Mouse (Mus musculus): ENCODE data around the gene Shb.

Gene Shb

DNA sequence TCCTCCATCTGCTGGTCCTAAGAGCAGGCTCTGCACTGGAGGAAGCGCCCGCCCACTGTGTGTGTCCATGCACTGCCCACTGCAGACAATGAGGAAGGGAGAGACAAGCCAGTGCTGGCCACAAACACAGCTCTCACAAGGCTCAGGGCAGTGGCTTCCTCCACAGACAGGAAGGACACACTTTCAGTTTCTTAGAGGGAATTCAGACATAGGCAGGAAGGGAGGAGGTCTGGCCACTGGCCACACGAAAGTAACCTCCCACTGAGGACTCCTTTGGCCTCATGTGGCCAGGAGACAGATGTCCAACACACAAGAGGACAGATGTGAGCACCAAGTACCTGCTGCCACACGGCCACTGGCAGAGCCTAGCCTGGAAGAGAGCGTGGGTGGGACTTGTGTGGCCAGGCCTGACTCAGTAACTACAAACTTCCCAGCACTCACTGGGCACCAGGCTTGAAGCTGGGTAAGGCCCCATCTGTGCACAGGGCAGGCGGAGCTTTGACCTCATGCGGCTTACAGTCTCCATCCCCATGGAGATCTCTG is 79.6 kb downstream of the Shb start:
- no peak for DNase-seq (ENCODE audit: low spot score)

- no peak for DNase-seq (ENCODE audit: low spot score)
Observed at GRCm38 (mm10) chr4:45449012-45449411, 83.3 kb downstream of the Shb start.

DNA sequence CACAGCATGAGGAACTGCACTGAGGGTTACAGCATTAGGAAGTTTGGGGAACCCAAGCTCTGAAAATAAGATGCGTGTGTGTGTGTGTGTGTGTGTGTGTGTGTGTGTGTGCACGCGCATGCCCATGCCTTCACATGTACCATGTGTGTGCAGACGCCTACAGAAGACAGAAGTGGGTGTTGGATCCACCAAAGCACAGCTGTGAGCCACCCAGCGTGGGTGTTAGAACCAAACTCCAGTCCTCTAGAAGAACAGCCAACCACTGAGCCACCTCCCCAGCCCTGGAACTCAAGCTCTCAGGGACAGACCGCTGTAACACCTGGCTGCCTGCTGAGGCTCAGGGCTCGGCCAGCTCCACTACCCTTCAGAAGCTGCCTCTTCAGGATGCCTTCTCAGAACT is 83.8 kb downstream of the Shb start:
- DNase-seq (ENCODE audit: low spot score): no peak

DNA sequence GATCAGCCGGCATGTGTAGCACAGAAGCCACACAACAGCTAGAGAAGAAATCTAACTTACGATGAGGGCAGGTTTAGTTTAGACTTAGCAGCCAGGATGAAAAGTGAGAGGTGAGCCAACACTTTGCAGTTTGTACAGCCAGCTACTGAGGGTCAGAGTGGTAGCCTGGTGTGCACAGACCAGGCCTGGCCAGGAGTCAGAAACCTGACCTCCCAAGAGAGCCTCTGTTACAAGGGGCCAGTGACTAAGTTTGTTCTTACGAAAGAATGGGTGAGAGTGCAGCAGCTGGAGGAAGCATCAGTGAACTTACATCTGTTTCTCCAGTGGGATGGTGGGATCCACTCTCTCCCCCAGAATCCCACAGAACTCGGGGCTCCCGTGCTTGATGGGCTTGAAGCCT is 85.1 kb downstream of the Shb start:
- DNase-seq (ENCODE audit: low spot score): no peak

DNA sequence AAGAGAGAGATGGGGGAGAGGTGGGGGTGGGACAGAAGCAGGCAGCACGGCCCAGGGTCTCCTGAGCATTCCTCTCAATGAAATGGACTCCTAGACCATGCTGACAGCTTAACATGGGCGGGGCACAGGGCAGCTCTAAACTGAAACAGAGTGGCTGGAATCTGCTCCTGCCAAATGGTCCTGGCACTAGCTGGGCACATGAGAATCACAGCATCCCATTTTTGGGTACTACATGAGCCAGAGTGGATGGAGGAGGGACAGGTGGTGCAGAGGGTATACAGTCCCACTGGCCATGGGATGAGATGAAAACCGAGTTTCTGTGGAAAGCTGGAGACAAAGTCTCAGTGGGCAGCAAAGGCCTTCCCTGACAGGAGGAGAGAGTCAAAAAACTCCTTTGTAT is 87.0 kb downstream of the Shb start:
- DNase-seq (ENCODE audit: low spot score): no peak

DNA sequence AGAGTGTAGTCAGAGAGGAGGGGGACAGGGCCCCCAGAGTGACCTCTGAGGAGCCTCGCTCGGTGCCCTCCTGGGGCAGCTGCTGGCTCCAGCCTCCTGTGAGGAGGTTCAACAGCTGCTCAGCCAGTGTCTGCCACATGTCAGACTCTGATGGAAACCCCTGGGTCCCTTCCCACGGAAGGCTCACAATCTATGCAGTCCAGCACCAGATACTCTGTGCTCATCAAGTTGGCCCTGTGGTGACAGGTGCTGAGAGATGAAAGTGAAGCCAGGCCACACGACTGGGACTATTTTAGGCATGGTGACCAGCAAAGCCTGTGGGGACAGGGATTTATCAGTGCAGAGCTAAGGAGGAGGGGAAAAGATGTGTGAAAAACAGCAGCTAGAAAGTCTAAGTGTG is 87.5 kb downstream of the Shb start:
- DNase-seq (ENCODE audit: low spot score): no peak

DNA sequence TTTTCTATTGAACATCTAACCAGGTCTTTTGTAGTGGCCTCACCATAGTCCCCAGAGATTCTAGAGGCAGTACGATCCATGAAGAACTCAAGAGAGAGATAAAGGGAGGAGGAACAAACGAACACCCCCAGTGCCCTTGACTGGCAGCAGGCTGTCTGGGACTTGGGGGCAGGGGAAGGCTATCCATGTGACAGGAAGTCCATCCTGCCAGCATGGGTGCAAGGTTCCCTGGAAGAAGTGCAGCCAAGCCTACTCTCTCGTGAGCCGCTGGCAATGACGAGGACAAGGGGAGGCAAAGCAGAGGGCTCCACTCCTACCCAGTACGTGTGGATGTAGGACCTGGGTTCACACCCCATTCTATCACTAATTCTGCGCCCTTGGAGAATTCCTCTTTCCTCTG is 88.6 kb downstream of the Shb start:
- DNase-seq (ENCODE audit: low spot score): no peak

GRCm38 (mm10) chr4:45442237-45442636 is 90.0 kb downstream of the Shb start:
- no peak for DNase-seq (ENCODE audit: low spot score)

DNA sequence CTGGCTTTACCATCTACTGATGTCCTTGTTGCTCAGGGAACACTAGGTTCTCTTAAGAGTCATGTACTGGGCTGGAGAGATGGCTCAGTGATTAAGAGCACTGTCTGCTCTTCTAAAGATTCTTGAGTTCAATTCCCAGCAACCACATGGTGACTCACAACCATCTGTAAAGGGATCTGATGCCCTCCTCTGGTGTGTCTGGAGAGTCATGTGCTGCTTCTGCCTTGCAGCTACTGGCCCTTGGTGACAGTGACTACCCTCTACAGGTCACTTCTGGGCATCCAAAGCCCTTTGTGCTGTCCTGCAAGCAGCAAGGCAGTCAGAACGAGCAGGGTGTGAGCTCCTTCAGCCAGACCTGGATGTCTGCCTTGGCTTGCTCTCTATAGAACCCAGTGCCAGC is 90.5 kb downstream of the Shb start:
- DNase-seq (ENCODE audit: low spot score): no peak

DNA sequence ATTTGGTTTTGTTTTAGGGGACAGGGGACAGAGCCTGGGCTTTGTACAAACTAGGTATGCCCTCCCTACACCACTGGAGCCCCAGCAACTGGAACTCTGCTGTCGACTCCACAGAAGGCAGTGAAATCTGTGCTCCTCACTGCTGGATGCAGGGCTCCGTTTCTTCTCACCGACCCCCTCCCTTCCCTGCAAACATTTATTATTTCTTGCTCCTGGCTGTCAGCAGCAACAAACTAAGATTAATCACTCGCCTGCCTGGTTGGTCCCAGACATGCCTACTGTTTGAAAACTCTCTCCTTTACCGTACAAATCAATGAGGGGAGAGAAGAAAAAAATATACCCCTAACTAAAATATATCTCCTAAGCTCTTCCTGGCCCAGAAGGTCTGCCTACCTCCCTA is 93.0 kb downstream of the Shb start:
- DNase-seq (ENCODE audit: low spot score): no peak

DNA sequence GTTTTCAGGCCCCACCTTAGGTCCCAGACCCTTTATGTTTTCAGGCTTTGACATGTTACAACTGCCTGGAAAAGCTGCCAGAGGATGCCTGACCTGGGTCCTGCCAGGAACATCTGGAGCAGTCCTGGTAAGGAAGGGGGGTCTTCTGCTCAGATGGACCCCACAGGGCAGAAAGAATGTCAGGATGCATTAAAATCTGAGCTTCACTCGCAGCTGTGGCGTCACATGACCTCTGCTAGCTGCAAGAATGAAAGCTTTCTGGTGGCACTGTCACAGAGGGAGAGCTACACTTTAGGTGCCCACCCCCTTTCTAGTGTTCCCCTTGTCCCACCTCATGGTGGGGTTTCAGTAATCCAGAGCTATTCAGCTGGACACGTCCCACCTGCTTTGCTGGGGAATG is 95.3 kb downstream of the Shb start:
- no peak for DNase-seq (ENCODE audit: low spot score)

GRCm38 (mm10) chr4:45436383-45436913 is 95.8 kb downstream of the Shb start:
- no peak for DNase-seq (ENCODE audit: low spot score)

- no peak for DNase-seq (ENCODE audit: low spot score)
Observed at GRCm38 (mm10) chr4:45435899-45436298, 96.4 kb downstream of the Shb start.

DNA sequence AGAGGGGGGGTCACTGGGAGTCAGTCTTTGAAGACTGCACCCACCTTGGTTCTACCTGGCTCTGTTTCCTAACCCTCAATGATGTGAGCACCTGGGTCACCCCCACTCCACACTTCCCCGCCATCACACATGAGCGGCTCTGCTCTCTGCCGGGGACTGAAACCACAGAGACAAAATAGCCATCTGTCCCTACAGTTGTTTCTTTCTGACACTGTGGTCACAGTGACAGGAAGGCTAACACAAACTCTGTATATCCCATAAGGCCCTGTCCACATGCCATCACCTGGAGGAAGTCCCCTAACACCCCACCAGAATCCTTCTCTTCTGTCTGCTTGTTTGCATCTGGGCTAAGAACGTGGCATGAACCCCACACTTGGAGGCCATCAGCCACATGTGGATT is 97.6 kb downstream of the Shb start:
- DNase-seq (ENCODE audit: low spot score): no peak

GRCm38 (mm10) chr4:45434071-45434470 is 98.2 kb downstream of the Shb start:
- DNase-seq (ENCODE audit: low spot score): no peak

GRCm38 (mm10) chr4:45431806-45432205 is 100.5 kb downstream of the Shb start:
- no peak for DNase-seq (ENCODE audit: low spot score)

GRCm38 (mm10) chr4:45431316-45431715 is 101.0 kb downstream of the Shb start:
- peak; percentile 37 for DNase-seq (ENCODE audit: low spot score)

DNA sequence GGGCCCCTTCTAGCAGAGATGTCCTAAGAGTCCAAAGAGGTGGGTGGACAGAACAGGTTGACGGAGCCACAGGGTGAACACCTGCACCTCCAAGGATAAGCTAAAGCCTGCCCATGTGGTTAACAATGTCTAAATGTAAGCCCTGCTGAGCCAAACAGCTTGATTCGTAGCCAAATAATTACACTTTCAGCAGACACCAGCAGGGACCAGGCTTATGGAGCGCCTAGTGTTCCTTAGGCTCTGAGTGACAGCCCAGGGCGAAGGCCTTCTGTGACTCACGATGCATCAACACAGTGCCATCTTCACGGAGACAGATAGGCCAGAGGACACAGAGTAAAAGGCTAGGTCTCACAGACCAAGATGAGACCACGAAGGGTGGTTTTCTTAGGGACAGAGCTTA is 102.8 kb downstream of the Shb start:
- no peak for DNase-seq (ENCODE audit: low spot score)

DNA sequence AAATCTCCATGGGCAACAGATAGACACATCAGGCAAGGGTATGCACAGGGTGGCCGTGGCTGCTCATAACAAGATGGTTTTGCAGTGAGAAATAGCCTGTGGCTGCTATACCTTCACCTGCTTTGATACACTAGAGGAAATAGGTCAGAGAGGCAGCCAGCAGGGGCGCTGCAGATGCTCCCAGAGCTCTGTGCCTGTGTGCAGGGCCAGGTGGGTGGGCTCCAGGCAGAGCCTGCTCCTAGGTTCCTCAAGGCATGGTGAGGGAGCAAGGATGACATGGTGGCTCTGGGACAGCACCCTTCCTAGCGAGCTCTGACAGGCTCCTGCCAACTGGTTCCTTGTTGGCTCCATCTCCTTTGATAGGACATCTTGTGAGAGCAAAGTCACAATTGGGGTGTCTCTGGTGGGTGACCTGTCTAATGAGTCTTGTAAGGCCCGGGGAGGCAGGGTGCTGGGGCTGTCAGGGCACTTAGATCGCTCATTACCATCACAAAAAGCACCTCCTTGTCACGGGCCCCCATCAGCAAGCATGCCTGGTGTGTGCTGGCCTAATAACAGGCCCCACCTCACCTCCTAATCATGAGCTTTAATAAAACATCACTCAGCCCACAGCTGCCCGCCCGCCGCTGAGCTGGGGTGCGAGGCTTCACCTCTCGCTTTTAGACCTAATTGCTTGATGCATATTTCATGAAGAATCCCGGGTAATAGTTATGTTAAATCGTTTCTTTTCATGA is 105.4 kb downstream of the Shb start:
- no peak for DNase-seq (ENCODE audit: low spot score)

GRCm38 (mm10) chr4:45423406-45423805 is 108.9 kb downstream of the Shb start:
- no peak for DNase-seq (ENCODE audit: low spot score)

DNA sequence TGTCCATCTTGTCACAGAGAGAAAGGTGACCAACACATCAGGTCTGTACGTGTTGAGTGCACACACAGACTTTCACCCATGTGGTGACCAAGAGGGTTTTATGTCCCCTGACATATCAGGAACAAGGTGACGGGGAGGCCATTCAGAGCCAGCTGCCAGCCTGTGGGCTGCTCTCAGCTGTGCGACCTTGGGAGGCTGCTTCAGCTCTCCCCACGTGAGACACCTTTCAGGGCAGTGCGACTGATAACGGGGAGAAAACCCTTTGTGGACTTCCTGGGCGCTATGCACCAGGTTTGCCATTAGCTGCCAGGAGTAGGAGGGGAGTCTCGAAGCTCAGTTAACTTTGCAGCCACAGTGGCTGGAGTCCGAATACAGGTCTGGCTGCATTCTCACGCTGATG is 109.6 kb downstream of the Shb start:
- DNase-seq (ENCODE audit: low spot score): no peak

GRCm38 (mm10) chr4:45421519-45422260 is 110.6 kb downstream of the Shb start:
- no peak for DNase-seq (ENCODE audit: low spot score)

- no peak for DNase-seq (ENCODE audit: low spot score)
Observed at GRCm38 (mm10) chr4:45420733-45421132, 111.5 kb downstream of the Shb start.
